Mouse (Mus musculus) kidney, postnatal 4 days (tissue): ENCODE data around the gene 2610028H24Rik.

ENCODE experiments used
- DNase-seq, 2 experiments: peaks; one replicate each; pipeline ENCODE4 v3.0.0; 2021; ENCODE audit warnings: mixed read lengths in 2 of 2

Gene 2610028H24Rik

DNA sequence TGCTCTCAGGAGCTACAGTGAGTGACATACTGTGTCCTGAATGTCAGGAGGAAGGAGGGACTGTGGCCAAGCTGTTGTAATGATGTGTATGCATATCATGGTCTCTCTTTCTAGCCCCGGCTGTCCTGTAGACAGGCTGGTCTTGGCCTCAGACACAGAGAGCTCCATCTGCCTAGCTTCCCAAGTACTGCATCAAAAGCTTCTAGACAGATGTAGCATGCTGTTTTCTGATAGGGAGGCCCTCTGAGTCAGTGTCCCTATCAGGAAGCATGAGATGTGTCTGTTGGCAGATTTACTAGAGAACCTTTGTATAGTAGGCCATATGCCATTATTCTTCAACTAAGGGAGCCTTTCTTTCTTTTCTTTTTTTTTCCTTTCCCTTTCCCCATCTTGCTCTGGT, 44.6 kb downstream of the 2610028H24Rik start:
- DNase-seq: no peak

DNA sequence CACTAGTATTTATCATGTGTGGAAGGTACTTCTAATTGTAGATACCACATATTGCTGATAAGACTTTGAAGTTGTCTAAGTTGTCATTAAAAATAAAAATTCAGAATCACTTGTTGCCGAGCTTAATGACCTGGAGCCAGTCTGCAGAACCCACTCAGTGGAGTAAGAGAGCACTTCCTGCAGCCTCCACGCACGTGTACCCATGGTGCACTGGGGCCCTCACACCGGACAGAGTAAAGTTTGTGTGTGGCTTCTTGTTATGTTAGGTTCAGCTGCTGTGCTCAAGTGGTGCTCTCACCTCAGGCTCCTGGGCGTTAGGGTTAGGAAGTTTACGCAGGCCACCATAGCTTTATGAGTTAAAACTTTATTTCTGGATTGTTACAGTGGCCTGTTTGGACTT, 46.6 kb downstream of the 2610028H24Rik start:
- no peak for DNase-seq

DNA sequence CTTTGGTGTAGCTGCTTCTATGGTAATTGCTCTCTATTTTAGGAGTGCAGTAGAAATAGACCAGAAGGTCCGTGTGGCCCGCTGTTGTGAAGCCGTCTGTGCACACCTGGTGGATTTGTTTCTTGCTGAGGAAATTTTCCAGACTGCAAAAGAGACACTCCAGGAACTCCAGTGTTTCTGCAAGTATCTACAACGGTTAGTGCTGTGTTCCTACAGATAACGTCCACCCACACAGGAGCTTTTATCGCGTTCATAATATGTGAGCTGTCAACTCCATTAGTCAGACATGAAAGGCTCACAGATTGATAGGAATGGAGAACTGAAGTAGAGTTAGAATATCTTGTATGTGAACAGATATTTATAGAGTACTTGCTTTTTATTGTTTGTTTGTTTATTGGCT, 47.5 kb downstream of the 2610028H24Rik start:
- no peak for DNase-seq

DNA sequence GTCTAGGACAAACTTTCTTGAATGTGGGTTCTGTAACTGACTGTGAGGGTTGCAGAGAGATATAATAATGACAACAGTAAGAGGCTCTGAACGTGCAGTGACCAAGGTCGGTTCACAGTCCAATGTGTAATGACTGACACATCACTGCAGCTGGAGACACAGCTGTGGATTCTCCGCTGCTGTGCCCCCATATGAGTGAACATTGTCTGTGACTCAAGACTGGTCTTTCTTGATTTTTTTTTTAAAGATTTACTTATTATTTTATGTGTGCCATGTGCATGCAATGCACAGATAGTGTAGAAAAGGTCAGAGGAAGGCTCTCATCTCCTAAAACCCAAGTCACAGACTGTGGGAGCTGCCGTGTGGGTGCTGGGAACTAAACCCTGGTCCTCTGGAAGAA, 48.6 kb downstream of the 2610028H24Rik start:
- no peak for DNase-seq

DNA sequence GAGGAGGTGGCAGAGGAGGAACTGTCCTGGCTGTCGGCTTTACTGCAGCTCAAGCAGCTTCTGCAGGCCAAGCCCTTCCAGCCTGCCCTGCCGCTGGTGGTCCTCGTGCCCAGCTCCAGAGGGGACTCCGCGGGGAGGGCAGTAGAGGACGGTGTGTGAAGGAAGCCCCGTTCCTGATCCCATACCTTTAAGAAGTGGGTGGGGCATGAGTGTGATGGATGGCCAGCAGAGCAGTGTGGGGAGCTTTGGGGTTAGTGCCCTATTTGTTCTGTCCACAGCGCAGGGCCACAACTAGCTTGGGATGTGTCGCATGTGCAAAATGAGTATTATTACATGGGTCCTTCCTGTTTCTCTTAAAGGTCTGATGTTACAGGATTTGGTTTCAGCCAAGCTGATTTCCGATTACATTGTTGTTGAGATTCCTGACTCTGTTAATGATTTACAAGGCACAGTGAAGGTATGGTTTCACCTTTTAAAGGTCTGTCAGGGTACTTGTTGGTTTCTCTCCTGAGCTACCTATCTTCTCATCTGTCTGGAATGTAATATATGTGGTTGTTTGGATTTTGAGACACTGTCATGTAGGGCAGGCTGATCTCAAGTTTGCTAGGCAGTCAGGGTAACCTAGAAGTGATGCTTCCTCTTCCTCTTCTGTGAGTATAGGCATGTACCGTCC, 55.5 kb downstream of the 2610028H24Rik start:
- DNase-seq: no peak

DNA sequence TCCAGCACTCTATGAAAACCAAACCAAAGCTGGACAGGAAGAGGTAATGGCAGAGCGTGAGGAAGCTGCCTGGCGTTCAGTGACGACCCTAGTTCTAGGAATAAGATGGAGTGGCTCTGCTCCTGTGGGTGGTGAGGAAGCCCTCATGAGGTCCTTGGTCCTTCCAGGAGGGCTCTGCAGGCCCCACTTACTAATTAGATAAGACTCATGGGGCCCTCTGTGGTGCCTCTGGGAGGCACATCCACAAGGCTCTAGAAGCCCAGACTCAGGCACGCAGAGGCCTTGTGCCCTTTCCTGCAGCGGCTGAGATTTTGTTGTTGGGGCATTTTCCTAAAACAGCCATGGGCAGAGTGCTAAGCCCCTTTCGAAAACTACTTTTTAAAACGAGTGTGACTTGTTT, 57.0 kb downstream of the 2610028H24Rik start:
- DNase-seq: no peak
